Mouse (Mus musculus) spleen, adult 2 months (tissue): ENCODE measurements around the gene Tbc1d5.

Experiments
- CTCF ChIP-seq: fragments of 200-500 bp; IDR thresholded peaks from 2 replicates; pipeline ENCODE4 v1.5.1; 2011; ENCODE audit warnings: mild to moderate bottlenecking, inconsistent platforms; ENCODE audit not compliant: insufficient read depth, insufficient read length, insufficient replicate concordance; ENCODE audit errors: extremely low read depth
- POLR2A ChIP-seq: fragments of 200-500 bp; IDR thresholded peaks from 2 replicates; pipeline ENCODE4 v1.6.1; 2011; ENCODE audit warnings: low read depth, low read length, inconsistent platforms

DNA sequence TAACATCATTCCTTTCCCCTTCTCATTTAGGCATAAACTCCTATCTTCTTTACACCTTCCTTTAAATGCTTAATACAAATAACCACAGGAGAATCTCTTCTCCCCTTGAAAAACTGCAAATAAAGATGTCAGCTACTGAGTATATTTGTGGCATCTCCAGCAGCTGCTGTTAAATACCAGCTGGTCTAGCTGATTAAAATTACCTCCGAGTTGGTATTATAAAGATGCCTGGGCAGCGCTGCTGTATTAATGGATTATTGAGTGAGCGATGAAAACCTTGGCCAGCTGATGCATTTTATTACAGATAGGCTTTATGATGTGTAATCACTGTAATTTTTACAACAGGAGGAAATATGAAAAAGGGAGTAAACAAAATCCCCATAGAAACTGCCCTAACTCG is 271.0 kb downstream of the Tbc1d5 start:
- no peak for TF ChIP-seq POLR2A
- TF ChIP-seq CTCF, result no peak
